Mouse (Mus musculus) hindbrain, embryonic 11.5 days (tissue): Measurements from ENCODE around the gene Myo3b. TPM values are rescaled to one million over a fixed set of nuclear protein-coding genes. Genes with fewer than 3 reads are reported as not detected.

Experiments
- ATAC-seq: fragments of 200-750 bp; cut with Nextera tagmentation; 2 replicates; pipeline ENCODE4 v1.8.0; 2017; ENCODE audit warnings: mild to moderate bottlenecking, moderate TSS enrichment, moderate library complexity; ENCODE audit not compliant: low FRiP score
- DNase-seq: peaks from one replicate; pipeline ENCODE4 v3.0.0-alpha.2; 2015; ENCODE audit warnings: low spot score
- H3K27ac ChIP-seq: fragments of 300-500 bp; sonication (generic); 2 replicates; pipeline ENCODE4 v1.5.1; 2014; ENCODE audit warnings: mild to moderate bottlenecking, low read depth, low read length
- H3K27me3 ChIP-seq: fragments of 300-500 bp; sonication (generic); 2 replicates; pipeline ENCODE4 v1.6.1; 2014; ENCODE audit warnings: mild to moderate bottlenecking, low read length, moderate library complexity, mixed read lengths; ENCODE audit not compliant: control insufficient read depth, insufficient read depth
- H3K36me3 ChIP-seq: fragments of 300-500 bp; sonication (generic); 2 replicates; pipeline ENCODE4 v1.6.1; 2014; ENCODE audit warnings: mild to moderate bottlenecking, low read length, moderate library complexity, mixed read lengths; ENCODE audit not compliant: control insufficient read depth, insufficient read depth
- H3K4me1 ChIP-seq: fragments of 300-500 bp; sonication (generic); replicated peaks from 2 replicates; pipeline ENCODE4 v1.6.1; 2014; ENCODE audit warnings: low read length, mixed read lengths; ENCODE audit not compliant: control insufficient read depth, insufficient read depth
- H3K4me2 ChIP-seq: fragments of 300-500 bp; sonication (generic); replicated peaks from 2 replicates; pipeline ENCODE4 v1.6.1; 2014; ENCODE audit warnings: mild to moderate bottlenecking, low read depth, low read length
- H3K4me3 ChIP-seq: fragments of 300-500 bp; sonication (generic); 2 replicates; pipeline ENCODE4 v1.5.1; 2014; ENCODE audit warnings: low read depth, low read length
- H3K9ac ChIP-seq: fragments of 300-500 bp; sonication (generic); 2 replicates; pipeline ENCODE4 v1.6.1; 2014; ENCODE audit warnings: low read depth, low read length
- H3K9me3 ChIP-seq: fragments of 300-500 bp; sonication (generic); 2 replicates; pipeline ENCODE4 v1.6.1; 2016; ENCODE audit warnings: low read length; ENCODE audit not compliant: control insufficient read depth
- WGBS: fragments of 180-500 bp; shearing (Covaris S2); extraction: QIAGEN DNeasy Blood & Tissue Kit; methylation state at CpG from one replicate; pipeline ENCODE4 v1.1.7; 2014; 5-methylcytosine and 5-hydroxymethylcytosine counted together
- polyA plus RNA-seq: library from polyadenylated mRNA; unstranded; fragments of >200 nt; fragmentation: Nextera tagmentation; extraction: Ambion mirVana; gene quantifications from 2 replicates; pipeline ENCODE4 v1.2.1, GENCODE M21; 2014

Myo3b gene
- polyA plus RNA-seq, 1 experiment from 2014 or later = 0.09 TPM

GRCm38 (mm10) chr2:70315125-70315524, 276.2 kb downstream of the Myo3b start:
- no peak overlapping the region for H3K9ac ChIP-seq
- H3K4me2 ChIP-seq = no peak overlapping the region
- ATAC-seq (no peak), DNase-seq (no peak)
- no peaks in the 10 kb centered on the region for H3K4me1 ChIP-seq
- H3K9me3 ChIP-seq = no peaks in the 10 kb centered on the region
- no peak overlapping the region for H3K4me3 ChIP-seq
- no peaks in the 10 kb centered on the region for H3K27me3 ChIP-seq
- 76% methylated on average over 9 of the region's 9 CpGs for WGBS
- H3K36me3 ChIP-seq = no peaks in the 10 kb centered on the region
- H3K27ac ChIP-seq = no peak overlapping the region

DNA sequence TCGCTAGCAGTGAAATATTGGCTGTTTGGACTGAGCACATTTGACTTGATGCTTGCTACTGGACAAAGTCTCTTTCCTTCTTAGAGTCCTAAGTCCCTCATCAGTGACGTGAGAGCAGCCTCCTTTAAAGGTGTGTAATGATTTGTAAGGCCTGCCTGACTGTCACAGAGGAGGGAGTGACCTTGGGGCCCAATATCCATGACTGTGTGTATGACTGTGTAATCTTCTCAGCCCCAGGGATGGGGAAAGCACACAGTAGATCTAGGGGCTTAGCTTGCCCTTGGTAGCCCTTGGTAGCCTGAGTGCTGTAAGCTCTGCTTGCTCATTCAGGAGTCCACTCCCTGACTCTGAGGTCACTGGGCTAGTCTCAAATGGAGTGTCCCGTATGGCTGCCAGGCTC, 276.8 kb downstream of the Myo3b start:
- Histone ChIP-seq H3K4me2 (no peak overlapping the region), H3K4me1 (no peaks in the 10 kb centered on the region), H3K9me3 (no peaks in the 10 kb centered on the region), H3K4me3 (no peak overlapping the region), H3K9ac (no peak overlapping the region), H3K27me3 (no peaks in the 10 kb centered on the region), H3K36me3 (no peaks in the 10 kb centered on the region), H3K27ac (no peak overlapping the region)
- ATAC-seq = no peak
- 81% methylated on average over 3 of the region's 3 CpGs for WGBS
- DNase-seq = no peak

GRCm38 (mm10) chr2:70317850-70318249, 278.9 kb downstream of the Myo3b start:
- Histone ChIP-seq H3K4me3 (no peak overlapping the region), H3K27ac (no peak overlapping the region), H3K9ac (0 out of 2 replicates have a peak overlapping the region, but pooled peaks have one; percentile 15), H3K36me3 (no peaks in the 10 kb centered on the region), H3K4me1 (no peaks in the 10 kb centered on the region), H3K9me3 (no peaks in the 10 kb centered on the region), H3K4me2 (no peak overlapping the region), H3K27me3 (no peaks in the 10 kb centered on the region)
- DNase-seq (peak; percentile 2), ATAC-seq (no peak)
- 19% methylated on average over 6 of the region's 6 CpGs for WGBS

DNA sequence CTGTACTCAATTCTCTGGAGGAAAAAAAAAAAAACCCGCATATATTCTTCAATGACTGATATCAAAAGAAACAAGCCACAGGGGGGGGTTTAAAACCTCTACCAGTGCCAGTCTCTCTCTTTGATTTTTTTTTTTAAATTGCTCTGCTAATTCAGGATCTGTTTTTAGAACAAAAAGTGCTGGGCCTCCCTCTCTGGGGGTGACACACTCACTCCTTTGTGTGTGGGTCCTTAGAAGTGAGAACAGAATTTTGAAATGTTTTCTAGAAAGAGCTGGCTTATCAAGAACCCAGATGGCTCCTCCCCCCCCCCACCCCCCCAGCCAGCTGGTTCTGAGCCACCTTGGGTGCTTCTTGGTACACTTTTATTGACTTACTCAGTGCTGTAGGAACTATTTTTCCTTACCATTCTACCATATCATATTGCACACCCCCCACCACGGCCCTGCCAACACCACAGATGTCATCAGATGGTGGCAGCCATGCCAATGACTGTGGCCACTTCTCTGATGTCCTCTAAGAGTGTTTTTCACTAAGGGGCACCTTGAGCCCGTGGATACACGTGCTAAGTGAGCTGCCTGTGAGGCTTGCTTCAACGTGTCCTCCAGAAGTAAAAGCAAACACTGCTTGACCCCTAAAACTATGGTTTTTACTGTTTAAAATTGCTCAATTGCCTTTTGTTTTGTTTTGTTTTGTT, 280.1 kb downstream of the Myo3b start:
- no peak for ATAC-seq
- 62% methylated on average over 5 of the region's 5 CpGs for WGBS
- H3K36me3 ChIP-seq = no peaks in the 10 kb centered on the region
- H3K27ac ChIP-seq = no peak overlapping the region
- no peak overlapping the region for H3K4me3 ChIP-seq
- no peaks in the 10 kb centered on the region for H3K9me3 ChIP-seq
- no peaks in the 10 kb centered on the region for H3K4me1 ChIP-seq
- DNase-seq = no peak
- no peaks in the 10 kb centered on the region for H3K27me3 ChIP-seq
- no peak overlapping the region for H3K4me2 ChIP-seq
- no peak overlapping the region for H3K9ac ChIP-seq

GRCm38 (mm10) chr2:70322767-70323166, 283.8 kb downstream of the Myo3b start:
- ATAC-seq (no peak), DNase-seq (no peak)
- no peaks in the 10 kb centered on the region for H3K9me3 ChIP-seq
- H3K36me3 ChIP-seq = no peaks in the 10 kb centered on the region
- H3K4me3 ChIP-seq = no peak overlapping the region
- WGBS = 66% methylated on average over 9 of the region's 9 CpGs
- H3K4me1 ChIP-seq = no peaks in the 10 kb centered on the region
- H3K4me2 ChIP-seq = no peak overlapping the region
- H3K9ac ChIP-seq = no peak overlapping the region
- no peak overlapping the region for H3K27ac ChIP-seq
- no peaks in the 10 kb centered on the region for H3K27me3 ChIP-seq

- DNase-seq = no peak
- Histone ChIP-seq H3K9me3 (no peaks in the 10 kb centered on the region), H3K4me2 (no peak overlapping the region), H3K4me1 (no peaks in the 10 kb centered on the region), H3K27me3 (no peaks in the 10 kb centered on the region), H3K36me3 (no peaks in the 10 kb centered on the region), H3K27ac (no peak overlapping the region), H3K4me3 (no peak overlapping the region), H3K9ac (no peak overlapping the region)
- no peak for ATAC-seq
- WGBS = 83% methylated on average over 11 of the region's 11 CpGs
These were observed 288.7 kb downstream of the Myo3b start for GRCm38 (mm10) chr2:70327602-70328001.

DNA sequence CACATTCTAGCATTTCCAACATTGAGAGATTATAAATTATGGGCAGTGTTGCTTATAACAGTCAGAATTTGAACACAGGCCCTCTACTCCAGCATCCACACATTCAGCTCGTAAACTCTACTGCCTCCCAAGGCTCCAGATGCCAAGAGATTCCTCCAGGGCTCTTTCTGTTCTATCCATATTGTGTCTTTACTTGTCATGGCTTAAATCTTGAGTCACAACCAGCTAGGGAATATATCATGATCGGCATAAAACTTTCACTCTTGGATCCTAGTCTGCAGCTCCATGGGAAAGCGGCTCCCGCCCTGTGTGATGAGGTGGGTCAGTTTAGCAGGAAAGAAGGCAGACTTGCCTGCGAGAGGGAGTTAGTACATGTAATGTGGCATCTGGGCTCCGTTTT, 294.0 kb downstream of the Myo3b start:
- H3K27me3 ChIP-seq = no peaks in the 10 kb centered on the region
- H3K9ac ChIP-seq = no peak overlapping the region
- no peaks in the 10 kb centered on the region for H3K36me3 ChIP-seq
- ATAC-seq (no peak), DNase-seq (no peak)
- no peak overlapping the region for H3K27ac ChIP-seq
- WGBS = 88% methylated on average over 6 of the region's 6 CpGs
- no peaks in the 10 kb centered on the region for H3K4me1 ChIP-seq
- no peak overlapping the region for H3K4me3 ChIP-seq
- H3K4me2 ChIP-seq = no peak overlapping the region
- no peaks in the 10 kb centered on the region for H3K9me3 ChIP-seq

GRCm38 (mm10) chr2:70333553-70333952, 294.6 kb downstream of the Myo3b start:
- H3K4me3 ChIP-seq = no peak overlapping the region
- H3K27me3 ChIP-seq = no peaks in the 10 kb centered on the region
- H3K4me1 ChIP-seq = no peaks in the 10 kb centered on the region
- no peak for DNase-seq
- no peak for ATAC-seq
- H3K27ac ChIP-seq = no peak overlapping the region
- H3K9ac ChIP-seq = no peak overlapping the region
- H3K4me2 ChIP-seq = no peak overlapping the region
- WGBS = 90% methylated on average over 6 of the region's 6 CpGs
- no peaks in the 10 kb centered on the region for H3K9me3 ChIP-seq
- no peaks in the 10 kb centered on the region for H3K36me3 ChIP-seq

- no peaks in the 10 kb centered on the region for H3K36me3 ChIP-seq
- 78% methylated on average over 6 of the region's 6 CpGs for WGBS
- no peak overlapping the region for H3K4me3 ChIP-seq
- no peak overlapping the region for H3K4me2 ChIP-seq
- no peaks in the 10 kb centered on the region for H3K4me1 ChIP-seq
- no peaks in the 10 kb centered on the region for H3K27me3 ChIP-seq
- H3K9me3 ChIP-seq = no peaks in the 10 kb centered on the region
- no peak overlapping the region for H3K27ac ChIP-seq
- ATAC-seq (no peak), DNase-seq (no peak)
- H3K9ac ChIP-seq = no peak overlapping the region
These were observed 297.6 kb downstream of the Myo3b start for GRCm38 (mm10) chr2:70336551-70336950.
